Mouse (Mus musculus) thymus, adult 2 months (tissue): ENCODE measurements at regions not wholly inside any gene's neighbourhood (a gene's known extent, or its start where the extent isn't known, plus 50 kb on each side); places are given as distances from the start of the nearest gene placed in this dataset.

Source experiments
- DNase-seq: peaks from one replicate; pipeline ENCODE4 v3.0.0; 2021
- H3K27ac ChIP-seq: fragments of 200-500 bp; 2 replicates; pipeline ENCODE4 v1.5.1; 2012; ENCODE audit warnings: low read length, control low read depth; ENCODE audit not compliant: control insufficient read depth, insufficient read depth
- H3K27me3 ChIP-seq: fragments of 200-500 bp; 2 replicates; pipeline ENCODE4 v1.6.1; 2012; ENCODE audit warnings: mild to moderate bottlenecking, low read length, moderate library complexity, mixed read lengths; ENCODE audit not compliant: control insufficient read depth, insufficient read depth
- H3K36me3 ChIP-seq: fragments of 200-500 bp; 2 replicates; pipeline ENCODE4 v1.6.1; 2012; ENCODE audit warnings: mild to moderate bottlenecking, low read length, moderate library complexity; ENCODE audit not compliant: control insufficient read depth, insufficient read depth
- H3K4me1 ChIP-seq: fragments of 200-500 bp; replicated peaks from 2 replicates; pipeline ENCODE4 v1.6.1; 2012; ENCODE audit warnings: low read length; ENCODE audit not compliant: control insufficient read depth, insufficient read depth
- H3K4me3 ChIP-seq: fragments of 200-500 bp; 2 replicates; pipeline ENCODE4 v1.5.1; 2012; ENCODE audit warnings: mild to moderate bottlenecking, low read length, control low read depth, moderate library complexity; ENCODE audit not compliant: control insufficient read depth, insufficient read depth
- CTCF ChIP-seq: fragments of 200-500 bp; IDR thresholded peaks from 2 replicates; pipeline ENCODE4 v1.5.1; 2012; ENCODE audit warnings: mild to moderate bottlenecking, control low read depth, low read length, moderate library complexity, borderline replicate concordance; ENCODE audit not compliant: control insufficient read depth, poor library complexity, insufficient read depth; ENCODE audit errors: extremely low read depth
- POLR2A ChIP-seq: fragments of 200-500 bp; IDR thresholded peaks from 2 replicates; pipeline ENCODE4 v1.6.1; 2012; ENCODE audit warnings: mild to moderate bottlenecking, low read length, control low read depth, moderate library complexity; ENCODE audit not compliant: control insufficient read depth, poor library complexity, insufficient read depth; ENCODE audit errors: extremely low read depth
- WGBS: fragments of 180-500 bp; shearing (Covaris S2); methylation state at CpG from one replicate; pipeline ENCODE4 v1.1.7; 2018; 5-methylcytosine and 5-hydroxymethylcytosine counted together

DNA sequence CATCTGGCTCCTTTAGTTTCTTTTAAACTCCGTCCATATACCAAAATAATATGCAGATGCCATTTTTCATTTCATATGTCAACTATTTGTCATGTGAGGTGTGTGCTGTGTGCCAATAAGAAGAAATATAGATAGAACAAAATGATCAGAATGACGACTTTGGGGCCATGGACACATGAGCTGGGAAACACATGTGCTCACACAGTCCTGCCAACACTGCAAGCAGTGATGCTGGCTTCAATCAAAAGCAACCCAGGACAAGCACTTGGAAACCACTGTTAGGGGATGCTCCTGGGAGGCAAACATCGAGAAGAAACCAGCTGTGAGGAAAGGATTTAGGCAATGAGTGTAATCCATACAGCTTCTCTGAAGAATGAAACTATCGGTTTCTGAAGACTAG is 731.4 kb downstream of the Basp1 start:
- Histone ChIP-seq H3K27me3 (no peaks in the 10 kb centered on the region), H3K27ac (no peak overlapping the region), H3K36me3 (no peaks in the 10 kb centered on the region), H3K4me1 (no peaks in the 10 kb centered on the region), H3K4me3 (no peak overlapping the region)
- TF ChIP-seq CTCF (no peak), POLR2A (no peak)
- no peak for DNase-seq
- WGBS, result 83% methylated on average over 4 of the region's 4 CpGs

GRCm38 (mm10) chr15:24648938-24649337 is 764.6 kb downstream of the Basp1 start:
- 89% methylated on average over 1 of the region's 1 CpGs for WGBS
- TF ChIP-seq CTCF (no peak), POLR2A (no peak)
- no peaks in the 10 kb centered on the region for H3K4me1 ChIP-seq
- H3K4me3 ChIP-seq, result no peak overlapping the region
- DNase-seq, result no peak
- no peaks in the 10 kb centered on the region for H3K36me3 ChIP-seq
- H3K27ac ChIP-seq, result no peak overlapping the region
- H3K27me3 ChIP-seq, result no peaks in the 10 kb centered on the region

GRCm38 (mm10) chr15:24635620-24636019 is 777.9 kb downstream of the Basp1 start:
- 94% methylated on average over 2 of the region's 2 CpGs for WGBS
- no peak for DNase-seq
- no peak for TF ChIP-seq CTCF
- no peak for TF ChIP-seq POLR2A
- Histone ChIP-seq H3K27ac (no peak overlapping the region), H3K4me1 (no peaks in the 10 kb centered on the region), H3K4me3 (no peak overlapping the region), H3K27me3 (no peaks in the 10 kb centered on the region), H3K36me3 (no peaks in the 10 kb centered on the region)

DNA sequence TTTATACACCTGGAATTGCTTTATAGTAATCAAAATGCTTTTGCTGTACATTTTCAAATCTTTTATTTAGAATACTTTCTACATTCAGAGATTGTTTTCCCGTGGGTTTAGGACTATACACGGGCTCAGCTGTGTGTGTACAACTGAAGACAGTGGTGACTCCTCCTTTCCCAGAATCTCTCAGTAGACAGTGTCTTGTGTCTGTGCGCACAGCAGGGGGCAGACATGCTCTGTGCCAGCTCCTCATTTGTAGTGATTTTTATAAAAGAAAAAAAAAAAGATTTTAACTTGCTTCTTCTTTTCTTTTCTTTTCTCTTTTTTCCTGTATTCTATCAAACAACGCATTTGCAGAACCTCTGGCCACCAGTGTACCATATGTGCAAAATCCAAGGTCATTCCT is 817.3 kb downstream of the Basp1 start:
- 28% methylated on average over 4 of the region's 4 CpGs for WGBS
- no peak for TF ChIP-seq CTCF
- no peak for TF ChIP-seq POLR2A

DNA sequence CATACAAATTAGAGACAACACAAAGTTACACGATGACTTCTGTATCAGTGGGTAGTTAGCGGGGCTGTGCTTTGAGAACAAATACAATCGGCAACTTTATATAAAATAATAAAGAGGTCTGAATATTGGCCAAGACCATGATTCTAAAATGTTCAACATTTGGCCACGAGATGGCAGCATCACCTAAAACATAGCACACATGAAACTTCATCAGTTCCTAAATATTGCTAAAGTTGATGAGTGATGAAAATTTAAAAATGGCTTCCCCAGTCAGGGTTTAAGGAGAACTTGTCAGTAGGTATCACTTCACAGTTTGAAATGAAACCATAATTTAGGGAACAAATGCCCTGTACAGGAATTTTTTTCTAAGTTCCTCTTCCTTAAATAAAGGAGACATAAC is 824.6 kb downstream of the Basp1 start:
- no peak for TF ChIP-seq CTCF
- no peak for TF ChIP-seq POLR2A
- no peaks in the 10 kb centered on the region for H3K4me1 ChIP-seq
- peak; percentile 26 for DNase-seq
- no peak overlapping the region for H3K27ac ChIP-seq
- no peaks in the 10 kb centered on the region for H3K27me3 ChIP-seq
- 32% methylated on average over 4 of the region's 4 CpGs for WGBS
- H3K4me3 ChIP-seq, result no peak overlapping the region
- H3K36me3 ChIP-seq, result no peaks in the 10 kb centered on the region

More for the DNA sequence above, 817.3 kb downstream of the Basp1 start:
- Histone ChIP-seq H3K27ac (no peak overlapping the region), H3K27me3 (no peaks in the 10 kb centered on the region), H3K4me3 (no peak overlapping the region), H3K36me3 (no peaks in the 10 kb centered on the region), H3K4me1 (no peaks in the 10 kb centered on the region)
- DNase-seq, result peak; percentile 1

DNA sequence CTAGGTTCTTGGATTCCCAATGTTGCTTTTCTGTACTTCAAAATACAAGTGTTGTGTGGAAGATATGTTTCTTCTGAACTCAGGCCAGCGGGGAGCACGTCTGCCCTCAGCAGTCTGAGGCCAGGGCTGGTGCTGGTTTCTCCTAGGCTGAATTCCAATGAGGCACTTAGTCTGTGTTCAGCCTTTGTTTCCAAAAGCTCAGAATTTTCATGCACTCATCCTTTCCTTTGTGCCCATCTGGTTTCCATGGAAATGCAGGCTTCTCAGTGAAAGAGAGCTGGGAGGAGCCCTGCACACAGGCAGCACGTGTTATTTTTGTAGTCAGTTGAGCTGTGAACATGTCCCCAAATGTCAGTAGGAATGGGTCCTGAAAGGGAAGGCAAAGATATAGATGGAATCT is 846.6 kb downstream of the Basp1 start:
- WGBS, result 72% methylated on average over 3 of the region's 3 CpGs
- DNase-seq, result no peak
- Histone ChIP-seq H3K4me3 (no peak overlapping the region), H3K36me3 (no peaks in the 10 kb centered on the region), H3K27ac (no peak overlapping the region), H3K4me1 (no peaks in the 10 kb centered on the region), H3K27me3 (no peaks in the 10 kb centered on the region)
- TF ChIP-seq CTCF (no peak), POLR2A (no peak)

- Histone ChIP-seq H3K27me3 (no peaks in the 10 kb centered on the region), H3K4me1 (no peaks in the 10 kb centered on the region), H3K4me3 (no peak overlapping the region), H3K36me3 (no peaks in the 10 kb centered on the region), H3K27ac (no peak overlapping the region)
- 94% methylated on average over 4 of the region's 4 CpGs for WGBS
- DNase-seq, result no peak
- TF ChIP-seq CTCF, result no peak
These were observed 856.8 kb downstream of the Basp1 start for GRCm38 (mm10) chr15:24556806-24557205.
